Mouse (Mus musculus) liver, embryonic 14.5 days (tissue): ENCODE measurements around the gene Ldlrap1.

Source experiments
- CTCF ChIP-seq: IDR thresholded peaks from 2 replicates; pipeline ENCODE4 v1.5.1; 2016; ENCODE audit warnings: antibody characterized with exemption, low read depth, control low read depth
- EP300 ChIP-seq: IDR thresholded peaks from 2 replicates; pipeline ENCODE4 v1.6.1; 2016; ENCODE audit warnings: antibody characterized with exemption, low read depth

- TF ChIP-seq CTCF = no peak
- no peak for TF ChIP-seq EP300
These were observed 62.5 kb downstream of the Ldlrap1 start for GRCm38 (mm10) chr4:134705311-134705710.
